Mouse (Mus musculus) testis, adult 2 months (tissue): Measurements from ENCODE around the gene Slc36a1.

Source experiments
- CTCF ChIP-seq: fragments of 200-500 bp; IDR thresholded peaks from 2 replicates; pipeline ENCODE4 v1.5.1; 2012; ENCODE audit warnings: low read depth, mild to moderate bottlenecking, inconsistent platforms, low read length, moderate library complexity; ENCODE audit not compliant: control insufficient read depth, insufficient read depth, insufficient replicate concordance
- POLR2A ChIP-seq: fragments of 200-500 bp; IDR thresholded peaks from 2 replicates; pipeline ENCODE4 v1.6.1; 2012; ENCODE audit warnings: low read depth, mild to moderate bottlenecking, inconsistent platforms, low read length, moderate library complexity; ENCODE audit not compliant: control insufficient read depth

GRCm38 (mm10) chr11:55190216-55190615 lies 13.9 kb upstream of the Slc36a1 start:
- TF ChIP-seq CTCF (no peak), POLR2A (no peak)
